Mouse (Mus musculus): Measurements from ENCODE around the gene Prr30. TPM values are rescaled to one million over a fixed set of nuclear protein-coding genes. Genes with fewer than 3 reads are reported as not detected.

The Prr30 gene
- polyA plus RNA-seq (2014; fragmentation: Illumina TruSeq; extraction: RNeasy Lipid Tissue Mini Kit (QIAGEN cat#74804); ENCODE audit: low read depth, low replicate concordance) = 173 TPM

DNA sequence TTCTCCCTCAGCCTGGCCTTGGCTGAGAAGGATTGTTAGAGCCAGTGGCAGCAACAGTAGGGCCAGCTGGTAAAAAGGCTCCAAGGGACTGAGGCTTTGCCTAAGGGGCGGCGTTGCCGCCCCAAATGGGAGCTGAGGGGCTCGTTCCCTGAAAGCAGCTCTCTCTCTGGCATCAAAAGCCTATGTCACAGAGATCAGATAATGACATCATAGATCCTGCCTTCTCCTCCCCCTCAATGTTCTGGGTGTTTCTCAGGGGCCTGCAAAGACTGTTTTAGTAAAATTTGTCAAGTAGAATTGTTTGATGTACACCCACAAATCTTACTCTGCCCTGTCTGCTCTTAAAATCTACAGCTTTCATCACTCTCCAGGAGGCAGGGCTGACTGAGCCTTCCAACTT is at the start of gene Prr30:
Gene Prr30 (minus strand): TSS at position 101 of the 400 bp plus-strand sequence.

